Mouse (Mus musculus) limb, embryonic 14.5 days (tissue): ENCODE data around the gene Gm49322. TPM values are rescaled to one million over a fixed set of nuclear protein-coding genes. Genes with fewer than 3 reads are reported as not detected.
"Not testable (repeated sequence)": the region's sequence is repeated elsewhere in the genome, so short reads cannot be mapped to it uniquely, and the experiment has no call there.

Experiments
- ATAC-seq: fragments of 200-750 bp; cut with Nextera tagmentation; 2 replicates; pipeline ENCODE4 v1.8.0; 2017; ENCODE audit warnings: low read depth, moderate number of reproducible peaks, moderate TSS enrichment; ENCODE audit not compliant: low FRiP score
- DNase-seq: peaks from one replicate; pipeline ENCODE4 v3.0.0-alpha.2; 2015; ENCODE audit warnings: low spot score
- H3K27ac ChIP-seq: fragments of 300-500 bp; sonication (generic); replicated peaks from 2 replicates; pipeline ENCODE4 v1.5.1; 2014; ENCODE audit warnings: low read depth, mild to moderate bottlenecking, low read length, moderate library complexity, mixed read lengths
- H3K27me3 ChIP-seq: fragments of 300-500 bp; sonication (generic); 2 replicates; pipeline ENCODE4 v1.6.1; 2014; ENCODE audit warnings: low read length, mixed read lengths; ENCODE audit not compliant: control insufficient read depth, insufficient read depth
- H3K36me3 ChIP-seq: fragments of 300-500 bp; sonication (generic); 2 replicates; pipeline ENCODE4 v1.6.1; 2014; ENCODE audit warnings: mild to moderate bottlenecking, low read length, moderate library complexity, mixed read lengths; ENCODE audit not compliant: control insufficient read depth, insufficient read depth
- H3K4me1 ChIP-seq: fragments of 300-500 bp; sonication (generic); 2 replicates; pipeline ENCODE4 v1.6.1; 2014; ENCODE audit warnings: antibody characterized with exemption, low read length, mixed read lengths; ENCODE audit not compliant: control insufficient read depth, insufficient read depth
- H3K4me2 ChIP-seq: fragments of 300-500 bp; sonication (generic); replicated peaks from 2 replicates; pipeline ENCODE4 v1.6.1; 2014; ENCODE audit warnings: low read depth, mild to moderate bottlenecking, low read length, moderate library complexity; ENCODE audit not compliant: severe bottlenecking
- H3K4me3 ChIP-seq: fragments of 300-500 bp; sonication (generic); replicated peaks from 2 replicates; pipeline ENCODE4 v1.5.1; 2014; ENCODE audit warnings: low read length
- H3K9ac ChIP-seq: fragments of 300-500 bp; sonication (generic); 2 replicates; pipeline ENCODE4 v1.6.1; 2014; ENCODE audit warnings: mild to moderate bottlenecking, low read depth, low read length, moderate library complexity; ENCODE audit not compliant: severe bottlenecking
- H3K9me3 ChIP-seq: fragments of 300-500 bp; sonication (generic); 2 replicates; pipeline ENCODE4 v1.6.1; 2016; ENCODE audit warnings: low read length; ENCODE audit not compliant: control insufficient read depth
- POLR2A ChIP-seq: fragments of 200-500 bp; IDR thresholded peaks from 2 replicates; pipeline ENCODE4 v1.8.0; 2012; ENCODE audit warnings: inconsistent platforms, mild to moderate bottlenecking, moderate library complexity, borderline replicate concordance; ENCODE audit not compliant: insufficient read depth, insufficient read length; ENCODE audit errors: extremely low read depth
- WGBS: fragments of 180-500 bp; shearing (Covaris S2); extraction: QIAGEN DNeasy Blood & Tissue Kit; methylation state at CpG from one replicate; pipeline ENCODE4 v1.1.7; 2014; 5-methylcytosine and 5-hydroxymethylcytosine counted together
- polyA plus RNA-seq, 2 experiments: library from polyadenylated mRNA; depleted of rRNA in 1 of 2; stranded (reverse) in 1 of 2; unstranded in 1 of 2; fragments of >200 nt; fragmentation: Nextera tagmentation in 1 of 2; extraction: Ambion mirVana in 1 of 2; gene quantifications; 2 replicates each; pipeline versions ENCODE4 v1.2.1 to v1.2.3; 2012 to 2014

Gm49322 gene
- polyA plus RNA-seq (2012; rRNA removed) (5.6 and 6.2 TPM in 2 replicates), polyA plus RNA-seq (2014; fragmentation: Nextera tagmentation; extraction: Ambion mirVana) (2.2 and 2.8 TPM in 2 replicates)

- not testable (repeated sequence) for H3K9me3 ChIP-seq
- 73% methylated on average over 4 of the region's 4 CpGs for WGBS
Measured at GRCm38 (mm10) chr10:80605721-80606120, at the start of gene Gm49322. Gm49322 (plus strand) TSS chr10:80606021.

GRCm38 (mm10) chr10:80557346-80557965 lies 48.4 kb upstream of the Gm49322 start:
- no peak overlapping the region for H3K4me2 ChIP-seq
- H3K36me3 ChIP-seq = no peaks in the 10 kb centered on the region
- H3K27me3 ChIP-seq = no peaks in the 10 kb centered on the region
- peak; percentile 51 for DNase-seq
- no peak overlapping the region for H3K27ac ChIP-seq
- H3K4me1 ChIP-seq = peaks cover 15% of the 10 kb centered on the region
- TF ChIP-seq POLR2A = no peak
- ATAC-seq = no peak
- no peaks in the 10 kb centered on the region for H3K9me3 ChIP-seq
- H3K9ac ChIP-seq = peak overlapping the region; percentile 22; the same call in 1 of the 2 replicates
- WGBS = 32% methylated on average over 5 of the region's 5 CpGs
- H3K4me3 ChIP-seq = no peak overlapping the region

More at GRCm38 (mm10) chr10:80605721-80606120, at the start of gene Gm49322:
- ATAC-seq, H3K9ac ChIP-seq, DNase-seq, H3K4me3 ChIP-seq, H3K27ac ChIP-seq, H3K4me2 ChIP-seq, H3K27me3 ChIP-seq: not testable (repeated sequence)
- H3K4me1 ChIP-seq = peaks cover 11% of the 10 kb centered on the region
- H3K36me3 ChIP-seq = peaks cover 47% of the 10 kb centered on the region

- Histone ChIP-seq H3K9ac (no peak overlapping the region), H3K4me2 (no peak overlapping the region), H3K4me3 (no peak overlapping the region), H3K9me3 (no peaks in the 10 kb centered on the region), H3K36me3 (no peaks in the 10 kb centered on the region), H3K4me1 (peaks cover 17% of the 10 kb centered on the region), H3K27me3 (no peaks in the 10 kb centered on the region), H3K27ac (no peak overlapping the region)
- ATAC-seq (no peak), DNase-seq (no peak)
- 90% methylated on average over 7 of the region's 7 CpGs for WGBS
- no peak for TF ChIP-seq POLR2A
Measured at GRCm38 (mm10) chr10:80559431-80559830, 46.4 kb upstream of the Gm49322 start.

DNA sequence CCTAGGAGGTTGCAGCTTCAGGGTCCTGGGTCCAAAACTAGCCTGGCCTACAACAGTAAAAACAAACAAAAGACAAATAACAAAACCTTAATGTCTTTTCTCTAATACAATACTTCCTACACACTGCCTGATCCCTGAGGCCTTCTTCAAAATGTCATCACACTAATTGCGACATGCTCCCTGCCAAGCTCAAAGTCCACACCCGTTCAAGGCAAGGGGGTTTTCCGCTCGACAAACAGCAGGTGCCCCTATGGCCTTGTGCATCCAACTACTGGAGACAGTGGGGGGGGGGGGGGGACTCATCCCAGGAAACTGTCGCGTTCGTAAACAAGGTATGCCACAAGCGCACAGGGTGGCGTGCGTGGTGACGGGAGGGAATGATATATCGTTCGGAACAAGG lies 45.2 kb upstream of the Gm49322 start:
- peaks cover 17% of the 10 kb centered on the region for H3K4me1 ChIP-seq
- H3K27me3 ChIP-seq = no peaks in the 10 kb centered on the region
- 0 out of 2 replicates have a peak, but pooled peaks cover 5% of the 10 kb centered on the region for H3K36me3 ChIP-seq
- peak overlapping the region; percentile 76 for H3K4me2 ChIP-seq
- no peak for TF ChIP-seq POLR2A
- no peak for ATAC-seq
- H3K27ac ChIP-seq = no peak overlapping the region
- WGBS = 1% methylated on average over 13 of the region's 13 CpGs
- no peak for DNase-seq
- H3K9ac ChIP-seq = peak overlapping the region; percentile 95
- H3K4me3 ChIP-seq = peak overlapping the region; percentile 99
- H3K9me3 ChIP-seq = no peaks in the 10 kb centered on the region

DNA sequence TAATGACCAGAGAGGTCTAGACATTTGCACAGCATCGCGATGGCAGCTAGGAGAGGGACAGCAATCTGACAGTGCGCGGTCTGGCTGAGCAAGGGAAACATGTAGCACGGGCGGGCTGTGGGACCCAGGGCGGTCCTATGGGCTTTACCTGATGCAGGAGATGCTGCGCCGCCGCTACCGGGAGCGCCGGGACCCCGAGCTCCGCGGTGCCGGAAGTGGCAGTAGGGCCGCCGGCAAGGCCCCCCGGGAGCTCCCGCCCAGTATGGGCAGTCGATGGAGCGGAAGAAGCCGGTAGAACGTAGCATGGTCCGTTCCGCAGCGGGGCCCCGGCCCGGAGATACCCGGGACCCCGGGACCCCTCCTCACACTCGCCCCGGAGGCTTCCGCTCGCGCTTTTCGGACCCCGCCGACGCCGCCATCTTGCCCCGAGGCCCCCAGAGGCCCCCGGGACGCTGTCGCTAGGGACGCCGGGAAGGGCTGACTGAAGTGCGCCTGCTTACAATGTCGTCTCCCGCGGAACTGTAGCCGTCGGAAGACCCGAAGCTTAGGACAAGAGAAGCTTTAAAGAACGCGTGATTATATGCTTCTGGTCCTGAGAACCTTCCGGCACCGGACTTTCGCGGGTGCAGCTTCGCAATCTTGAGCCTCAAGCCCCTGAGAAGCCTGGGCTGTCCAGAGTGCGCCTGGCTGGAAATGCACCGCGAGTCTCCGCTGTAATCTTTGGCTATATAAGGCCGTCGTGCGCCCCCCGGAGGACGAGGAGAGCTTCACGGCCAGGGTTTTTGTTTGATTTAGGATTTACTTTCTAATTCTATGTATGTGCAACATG lies 44.5 kb upstream of the Gm49322 start, which contains the start of gene Rexo1:
TSS of gene Rexo1 (minus strand) at position 445 of the 829 bp plus-strand sequence.
- DNase-seq (peak; percentile 96), ATAC-seq (peak; percentile 91)

More for the DNA sequence above, 44.5 kb upstream of the Gm49322 start, which contains the start of gene Rexo1:
- Histone ChIP-seq H3K27ac (peak within 1 kb of the TSS; percentile 94), H3K4me2 (peak within 1 kb of the TSS; percentile 76), H3K27me3 (no peaks in the 10 kb centered on the region), H3K36me3 (0 out of 2 replicates have a peak, but pooled peaks cover 11% of the 10 kb centered on the region), H3K4me3 (peak within 1 kb of the TSS; percentile 99), H3K9me3 (no peaks in the 10 kb centered on the region), H3K4me1 (peaks cover 17% of the 10 kb centered on the region), H3K9ac (peak within 1 kb of the TSS; percentile 95)
- no peak; the same call in 1 of the 2 replicates for TF ChIP-seq POLR2A
- WGBS = under 1% methylated on average over 63 of the region's 72 CpGs
